Mouse (Mus musculus) limb, embryonic 11.5 days (tissue): ENCODE measurements at regions not wholly inside any gene's neighbourhood (a gene's known extent, or its start where the extent isn't known, plus 50 kb on each side); places are given as distances from the start of the nearest gene placed in this dataset.
"Not testable (repeated sequence)": the region's sequence is repeated elsewhere in the genome, so short reads cannot be mapped to it uniquely, and the experiment has no call there.

Experiments used
- ATAC-seq: fragments of 200-750 bp; cut with Nextera tagmentation; 2 replicates; pipeline ENCODE4 v1.8.0; 2017; ENCODE audit warnings: low read depth; ENCODE audit not compliant: insufficient number of reproducible peaks, low FRiP score, low TSS enrichment
- DNase-seq: peaks from one replicate; pipeline ENCODE4 v3.0.0-alpha.2; 2015; ENCODE audit warnings: low spot score
- H3K27ac ChIP-seq: fragments of 300-500 bp; sonication (generic); replicated peaks from 2 replicates; pipeline ENCODE4 v1.5.1; 2014; ENCODE audit warnings: low read depth, mild to moderate bottlenecking, low read length
- H3K27me3 ChIP-seq: fragments of 300-500 bp; sonication (generic); 2 replicates; pipeline ENCODE4 v1.6.1; 2014; ENCODE audit warnings: mild to moderate bottlenecking, low read length, mixed read lengths; ENCODE audit not compliant: control insufficient read depth, insufficient read depth
- H3K36me3 ChIP-seq: fragments of 300-500 bp; sonication (generic); 2 replicates; pipeline ENCODE4 v1.6.1; 2014; ENCODE audit warnings: mild to moderate bottlenecking, low read length, moderate library complexity, mixed read lengths; ENCODE audit not compliant: control insufficient read depth, insufficient read depth
- H3K4me1 ChIP-seq: fragments of 300-500 bp; sonication (generic); 2 replicates; pipeline ENCODE4 v1.6.1; 2014; ENCODE audit warnings: low read length, mixed read lengths; ENCODE audit not compliant: control insufficient read depth, insufficient read depth
- H3K4me2 ChIP-seq: fragments of 300-500 bp; sonication (generic); 2 replicates; pipeline ENCODE4 v1.6.1; 2014; ENCODE audit warnings: low read depth, mild to moderate bottlenecking, moderate library complexity; ENCODE audit not compliant: severe bottlenecking
- H3K4me3 ChIP-seq: fragments of 300-500 bp; sonication (generic); 2 replicates; pipeline ENCODE4 v1.5.1; 2014; ENCODE audit warnings: low read depth, low read length
- H3K9ac ChIP-seq: fragments of 300-500 bp; sonication (generic); 2 replicates; pipeline ENCODE4 v1.6.1; 2014; ENCODE audit warnings: mild to moderate bottlenecking, low read length
- H3K9me3 ChIP-seq: fragments of 300-500 bp; sonication (generic); 2 replicates; pipeline ENCODE4 v1.6.1; 2016; ENCODE audit warnings: low read length; ENCODE audit not compliant: control insufficient read depth
- WGBS: fragments of 180-500 bp; shearing (Covaris S2); extraction: QIAGEN DNeasy Blood & Tissue Kit; methylation state at CpG from one replicate; pipeline ENCODE4 v1.1.7; 2014; 5-methylcytosine and 5-hydroxymethylcytosine counted together

- no peaks in the 10 kb centered on the region for H3K4me1 ChIP-seq
- no peak overlapping the region for H3K4me2 ChIP-seq
- no peaks in the 10 kb centered on the region for H3K36me3 ChIP-seq
- no peak overlapping the region for H3K4me3 ChIP-seq
- no peak overlapping the region for H3K27ac ChIP-seq
- 44% methylated on average over 14 of the region's 14 CpGs for WGBS
- no peaks in the 10 kb centered on the region for H3K9me3 ChIP-seq
- peak; percentile 81 for DNase-seq
- no peak overlapping the region for H3K9ac ChIP-seq
- peak; percentile 51; the same call in 1 of the 2 replicates for ATAC-seq
- no peaks in the 10 kb centered on the region for H3K27me3 ChIP-seq
Measured at GRCm38 (mm10) chr6:37645551-37645950, 115.6 kb downstream of the Akr1d1 start.

- not testable (repeated sequence) for H3K9ac ChIP-seq, H3K4me1 ChIP-seq, H3K4me2 ChIP-seq, H3K4me3 ChIP-seq, H3K27ac ChIP-seq, H3K36me3 ChIP-seq, ATAC-seq, DNase-seq, H3K27me3 ChIP-seq, H3K9me3 ChIP-seq
- 87% methylated on average over 3 of the region's 3 CpGs for WGBS
Measured at GRCm38 (mm10) chr6:37657300-37657699, 127.3 kb downstream of the Akr1d1 start.

GRCm38 (mm10) chr6:37658021-37658650 is 128.2 kb downstream of the Akr1d1 start:
- Histone ChIP-seq H3K36me3 (no peaks in the 10 kb centered on the region), H3K9me3 (no peaks in the 10 kb centered on the region), H3K27me3 (no peaks in the 10 kb centered on the region), H3K9ac (no peak overlapping the region), H3K4me3 (no peak overlapping the region), H3K4me2 (no peak overlapping the region), H3K4me1 (no peaks in the 10 kb centered on the region), H3K27ac (no peak overlapping the region)
- ATAC-seq (no peak), DNase-seq (no peak)
- WGBS, result 62% methylated on average over 6 of the region's 6 CpGs

- no peaks in the 10 kb centered on the region for H3K36me3 ChIP-seq
- H3K4me2 ChIP-seq, result no peak overlapping the region
- no peaks in the 10 kb centered on the region for H3K27me3 ChIP-seq
- H3K9ac ChIP-seq, result no peak overlapping the region
- WGBS, result 58% methylated on average over 2 of the region's 2 CpGs
- H3K4me1 ChIP-seq, result no peaks in the 10 kb centered on the region
- no peak overlapping the region for H3K27ac ChIP-seq
- ATAC-seq (no peak), DNase-seq (no peak)
- H3K9me3 ChIP-seq, result no peaks in the 10 kb centered on the region
- no peak overlapping the region for H3K4me3 ChIP-seq
Measured at GRCm38 (mm10) chr6:37662747-37663146, 132.8 kb downstream of the Akr1d1 start.

- Histone ChIP-seq H3K4me3 (no peak overlapping the region), H3K27ac (no peak overlapping the region), H3K4me1 (no peaks in the 10 kb centered on the region), H3K27me3 (no peaks in the 10 kb centered on the region), H3K4me2 (no peak overlapping the region), H3K9ac (no peak overlapping the region), H3K9me3 (no peaks in the 10 kb centered on the region), H3K36me3 (no peaks in the 10 kb centered on the region)
- no peak for DNase-seq
- no peak for ATAC-seq
- 85% methylated on average over 5 of the region's 5 CpGs for WGBS
Measured at GRCm38 (mm10) chr6:37665576-37665975, 135.6 kb downstream of the Akr1d1 start.

GRCm38 (mm10) chr6:37669407-37669806 is 139.4 kb downstream of the Akr1d1 start:
- Histone ChIP-seq H3K27ac (no peak overlapping the region), H3K27me3 (no peaks in the 10 kb centered on the region), H3K9me3 (no peaks in the 10 kb centered on the region), H3K4me3 (no peak overlapping the region), H3K4me2 (no peak overlapping the region), H3K9ac (no peak overlapping the region), H3K36me3 (no peaks in the 10 kb centered on the region), H3K4me1 (no peaks in the 10 kb centered on the region)
- WGBS, result 70% methylated on average over 2 of the region's 2 CpGs
- ATAC-seq, result no peak
- DNase-seq, result no peak

- Histone ChIP-seq H3K36me3 (no peaks in the 10 kb centered on the region), H3K4me3 (no peak overlapping the region), H3K27ac (no peak overlapping the region), H3K27me3 (no peaks in the 10 kb centered on the region), H3K9ac (no peak overlapping the region), H3K4me2 (no peak overlapping the region), H3K4me1 (no peaks in the 10 kb centered on the region), H3K9me3 (no peaks in the 10 kb centered on the region)
- no peak for ATAC-seq
- no peak for DNase-seq
- WGBS, result 72% methylated on average over 3 of the region's 3 CpGs
Measured at GRCm38 (mm10) chr6:37670701-37671100, 140.7 kb downstream of the Akr1d1 start.

GRCm38 (mm10) chr6:37679871-37680270 is 149.9 kb downstream of the Akr1d1 start:
- Histone ChIP-seq H3K27me3 (no peaks in the 10 kb centered on the region), H3K4me1 (no peaks in the 10 kb centered on the region), H3K36me3 (no peaks in the 10 kb centered on the region), H3K4me2 (no peak overlapping the region), H3K9me3 (no peaks in the 10 kb centered on the region; the same call in 1 of the 2 replicates), H3K4me3 (no peak overlapping the region), H3K27ac (no peak overlapping the region), H3K9ac (no peak overlapping the region)
- no peak for ATAC-seq
- no peak for DNase-seq
- WGBS, result 77% methylated on average over 3 of the region's 3 CpGs

GRCm38 (mm10) chr6:37681331-37681730 is 151.4 kb downstream of the Akr1d1 start:
- not testable (repeated sequence) for H3K4me1 ChIP-seq, H3K9ac ChIP-seq, ATAC-seq, H3K27me3 ChIP-seq, H3K36me3 ChIP-seq, H3K9me3 ChIP-seq, H3K4me3 ChIP-seq, DNase-seq, H3K27ac ChIP-seq, H3K4me2 ChIP-seq
- 88% methylated on average over 2 of the region's 2 CpGs for WGBS
